Mouse (Mus musculus): Measurements from ENCODE around the gene Gja3. TPM values are rescaled to one million over a fixed set of nuclear protein-coding genes. Genes with fewer than 3 reads are reported as not detected.
A peak's percentile ranks its signal among the peaks of the same experiment; 100 is the strongest.
"Not testable (repeated sequence)": the region's sequence is repeated elsewhere in the genome, so short reads cannot be mapped to it uniquely, and the experiment has no call there.

The Gja3 gene
- total and polyA plus RNA-seq, 3 experiments: not detected

GRCm38 (mm10) chr14:57082863-57083262, 25.0 kb upstream of the Gja3 start:
- H3K36me3 ChIP-seq (replicated peaks): no peaks in the 10 kb centered on the region
- ATAC-seq (ENCODE audit: extremely low read depth, insufficient number of reproducible peaks, low FRiP score, poor library complexity, severe bottlenecking) (no peak), DNase-seq (ENCODE audit: low spot score) (no peak)
- no peak overlapping the region for H3K4me3 ChIP-seq (ENCODE audit: low read depth, low read length)
- peaks cover 6% of the 10 kb centered on the region for H3K27me3 ChIP-seq (ENCODE audit: insufficient read depth, low read length)
- H3K4me1 ChIP-seq (ENCODE audit: insufficient read depth, low read depth, low read length): no peaks in the 10 kb centered on the region
- H3K9me3 ChIP-seq (replicated peaks): no peaks in the 10 kb centered on the region
- TF ChIP-seq GATA1 (IDR thresholded peaks at IDR 0.05; ENCODE audit: borderline replicate concordance, low read length) (no peak), TAL1 (conservative IDR thresholded peaks at IDR 0.05; ENCODE audit: low read depth, low read length) (no peak), CTCF (IDR thresholded peaks at IDR 0.05; ENCODE audit: low read depth, low read length) (no peak), GATA2 (IDR thresholded peaks at IDR 0.05; ENCODE audit: borderline replicate concordance, low read depth, low read length) (no peak), POLR2AphosphoS5 (IDR thresholded peaks at IDR 0.05; ENCODE audit: insufficient replicate concordance, low read depth, low read length) (no peak)

DNA sequence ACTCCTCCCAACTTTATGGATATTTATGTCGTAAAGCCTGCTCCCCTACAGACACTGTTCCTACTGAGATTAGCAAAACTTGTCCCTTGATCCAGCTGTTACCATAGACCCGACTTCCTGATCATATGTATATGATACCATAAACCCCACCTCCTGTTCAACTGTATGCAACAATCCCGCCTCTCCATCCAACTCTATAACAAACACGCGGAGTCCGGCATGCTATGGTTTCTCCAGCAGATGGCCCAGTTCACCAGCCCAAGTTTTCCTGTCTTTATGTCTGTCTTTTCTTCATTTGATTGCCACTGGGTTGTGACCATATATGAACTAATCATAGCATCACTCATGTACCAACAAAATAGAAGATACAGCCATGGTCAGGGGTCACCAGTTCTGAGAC, 17.6 kb upstream of the Gja3 start:
- Histone ChIP-seq H3K36me3 (replicated peaks) (no peaks in the 10 kb centered on the region), H3K4me3 (ENCODE audit: low read depth, low read length) (no peak overlapping the region), H3K9me3 (replicated peaks) (no peaks in the 10 kb centered on the region), H3K4me1 (ENCODE audit: insufficient read depth, low read depth, low read length) (no peaks in the 10 kb centered on the region), H3K27me3 (ENCODE audit: insufficient read depth, low read length) (peaks cover 9% of the 10 kb centered on the region; the same call in 1 of the 2 replicates)
- no peak for TF ChIP-seq GATA1 (IDR thresholded peaks at IDR 0.05; ENCODE audit: borderline replicate concordance, low read length)
- TF ChIP-seq TAL1 (conservative IDR thresholded peaks at IDR 0.05; ENCODE audit: low read depth, low read length): no peak
- no peak for TF ChIP-seq POLR2AphosphoS5 (IDR thresholded peaks at IDR 0.05; ENCODE audit: insufficient replicate concordance, low read depth, low read length)
- TF ChIP-seq GATA2 (IDR thresholded peaks at IDR 0.05; ENCODE audit: borderline replicate concordance, low read depth, low read length): no peak
- no peak for TF ChIP-seq CTCF (IDR thresholded peaks at IDR 0.05; ENCODE audit: low read depth, low read length)
- ATAC-seq (ENCODE audit: extremely low read depth, insufficient number of reproducible peaks, low FRiP score, poor library complexity, severe bottlenecking) (no peak), DNase-seq (ENCODE audit: low spot score) (no peak)

- H3K27me3 ChIP-seq (ENCODE audit: insufficient read depth, low read length); H3K36me3 ChIP-seq (replicated peaks); ATAC-seq (ENCODE audit: extremely low read depth, insufficient number of reproducible peaks, low FRiP score, poor library complexity, severe bottlenecking); H3K4me3 ChIP-seq (ENCODE audit: low read depth, low read length); H3K9me3 ChIP-seq (replicated peaks); H3K4me1 ChIP-seq (ENCODE audit: insufficient read depth, low read depth, low read length): not testable (repeated sequence)
- TF ChIP-seq CTCF (IDR thresholded peaks at IDR 0.05; ENCODE audit: low read depth, low read length): peak; percentile 97
- peak; percentile 7 for DNase-seq (ENCODE audit: low spot score)
Measured at GRCm38 (mm10) chr14:57069906-57070305, 12.0 kb upstream of the Gja3 start.

GRCm38 (mm10) chr14:57066053-57066452, 8.2 kb upstream of the Gja3 start:
- no peaks in the 10 kb centered on the region for H3K9me3 ChIP-seq (replicated peaks)
- H3K27me3 ChIP-seq (ENCODE audit: insufficient read depth, low read length): peaks cover 3% of the 10 kb centered on the region; the same call in 1 of the 2 replicates
- no peaks in the 10 kb centered on the region for H3K4me1 ChIP-seq (ENCODE audit: insufficient read depth, low read depth, low read length)
- DNase-seq (ENCODE audit: low spot score) (no peak), ATAC-seq (ENCODE audit: extremely low read depth, insufficient number of reproducible peaks, low FRiP score, poor library complexity, severe bottlenecking) (no peak)
- no peak for TF ChIP-seq CTCF (IDR thresholded peaks at IDR 0.05; ENCODE audit: low read depth, low read length)
- no peak for TF ChIP-seq GATA2 (IDR thresholded peaks at IDR 0.05; ENCODE audit: borderline replicate concordance, low read depth, low read length)
- no peak for TF ChIP-seq TAL1 (conservative IDR thresholded peaks at IDR 0.05; ENCODE audit: low read depth, low read length)
- TF ChIP-seq GATA1 (IDR thresholded peaks at IDR 0.05; ENCODE audit: borderline replicate concordance, low read length): no peak
- no peak for TF ChIP-seq POLR2AphosphoS5 (IDR thresholded peaks at IDR 0.05; ENCODE audit: insufficient replicate concordance, low read depth, low read length)
- no peaks in the 10 kb centered on the region for H3K36me3 ChIP-seq (replicated peaks)
- H3K4me3 ChIP-seq (ENCODE audit: low read depth, low read length): no peak overlapping the region

GRCm38 (mm10) chr14:57060052-57060451, 2.2 kb upstream of the Gja3 start:
- not testable (repeated sequence) for H3K9me3 ChIP-seq (replicated peaks); H3K4me1 ChIP-seq (ENCODE audit: insufficient read depth, low read depth, low read length); H3K4me3 ChIP-seq (ENCODE audit: low read depth, low read length); H3K36me3 ChIP-seq (replicated peaks); ATAC-seq (ENCODE audit: extremely low read depth, insufficient number of reproducible peaks, low FRiP score, poor library complexity, severe bottlenecking); H3K27me3 ChIP-seq (ENCODE audit: insufficient read depth, low read length)
- peak; percentile 97 for TF ChIP-seq CTCF (IDR thresholded peaks at IDR 0.05; ENCODE audit: low read depth, low read length)
- peak; percentile 31 for DNase-seq (ENCODE audit: low spot score)

- Histone ChIP-seq H3K9me3 (replicated peaks) (no peaks in the 10 kb centered on the region), H3K36me3 (replicated peaks) (no peaks in the 10 kb centered on the region), H3K4me3 (ENCODE audit: low read depth, low read length) (no peak overlapping the region), H3K27me3 (ENCODE audit: insufficient read depth, low read length) (peaks cover 12% of the 10 kb centered on the region), H3K4me1 (ENCODE audit: insufficient read depth, low read depth, low read length) (no peaks in the 10 kb centered on the region)
- DNase-seq (ENCODE audit: low spot score) (no peak), ATAC-seq (ENCODE audit: extremely low read depth, insufficient number of reproducible peaks, low FRiP score, poor library complexity, severe bottlenecking) (no peak)
- TF ChIP-seq POLR2AphosphoS5 (IDR thresholded peaks at IDR 0.05; ENCODE audit: insufficient replicate concordance, low read depth, low read length) (no peak), GATA2 (IDR thresholded peaks at IDR 0.05; ENCODE audit: borderline replicate concordance, low read depth, low read length) (no peak), TAL1 (conservative IDR thresholded peaks at IDR 0.05; ENCODE audit: low read depth, low read length) (no peak), CTCF (IDR thresholded peaks at IDR 0.05; ENCODE audit: low read depth, low read length) (no peak)
Measured at GRCm38 (mm10) chr14:57057204-57057562, 717 bp downstream of the Gja3 start.

DNA sequence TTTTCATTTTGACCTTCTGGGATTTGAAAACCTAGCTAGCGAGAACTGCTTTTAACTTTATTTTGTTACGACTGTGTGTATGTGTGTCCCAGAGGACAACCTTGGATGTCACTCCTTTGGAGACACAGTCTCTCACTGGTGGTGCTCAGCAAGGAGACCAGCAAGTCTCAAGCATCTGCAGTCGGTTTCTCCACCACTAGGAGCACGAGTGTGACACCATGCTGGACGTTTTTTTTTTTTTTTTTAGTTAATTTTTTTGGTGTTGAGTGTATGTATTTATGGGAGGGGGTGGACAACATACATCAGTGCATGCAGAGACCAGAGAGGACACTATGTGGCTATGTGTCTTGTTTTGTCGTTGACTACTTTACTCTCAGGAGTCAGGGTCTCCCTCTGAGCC, 5.2 kb downstream of the Gja3 start:
- DNase-seq (ENCODE audit: low spot score) (no peak), ATAC-seq (ENCODE audit: extremely low read depth, insufficient number of reproducible peaks, low FRiP score, poor library complexity, severe bottlenecking) (no peak)
- H3K36me3 ChIP-seq (replicated peaks): no peaks in the 10 kb centered on the region
- no peak overlapping the region for H3K4me3 ChIP-seq (ENCODE audit: low read depth, low read length)
- TF ChIP-seq GATA2 (IDR thresholded peaks at IDR 0.05; ENCODE audit: borderline replicate concordance, low read depth, low read length): no peak
- TF ChIP-seq CTCF (IDR thresholded peaks at IDR 0.05; ENCODE audit: low read depth, low read length): no peak
- no peak for TF ChIP-seq TAL1 (conservative IDR thresholded peaks at IDR 0.05; ENCODE audit: low read depth, low read length)
- peaks cover 12% of the 10 kb centered on the region for H3K27me3 ChIP-seq (ENCODE audit: insufficient read depth, low read length)
- H3K9me3 ChIP-seq (replicated peaks): no peaks in the 10 kb centered on the region
- H3K4me1 ChIP-seq (ENCODE audit: insufficient read depth, low read depth, low read length): no peaks in the 10 kb centered on the region

Data from G1E (cell line).